Mouse (Mus musculus) kidney, adult 2 months (tissue): ENCODE results near the gene Acp5. TPM values are rescaled to one million over a fixed set of nuclear protein-coding genes. Genes with fewer than 3 reads are reported as not detected.
"Not testable (repeated sequence)": the region's sequence is repeated elsewhere in the genome, so short reads cannot be mapped to it uniquely, and the experiment has no call there.

Source experiments
- DNase-seq: peaks from one replicate; pipeline ENCODE4 v3.0.0; 2021
- H3K27ac ChIP-seq: fragments of 200-500 bp; 2 replicates; pipeline ENCODE4 v1.5.1; 2012; ENCODE audit warnings: low read depth, low read length, control low read depth, inconsistent platforms; ENCODE audit not compliant: insufficient read depth
- H3K27me3 ChIP-seq: fragments of 200-500 bp; replicated peaks from 2 replicates; pipeline ENCODE4 v1.6.1; 2012; ENCODE audit warnings: mild to moderate bottlenecking, moderate library complexity, low read length, inconsistent platforms; ENCODE audit not compliant: control insufficient read depth, insufficient read depth
- H3K36me3 ChIP-seq: fragments of 200-500 bp; 2 replicates; pipeline ENCODE4 v1.6.1; 2012; ENCODE audit warnings: mild to moderate bottlenecking, moderate library complexity, low read length, inconsistent platforms; ENCODE audit not compliant: control insufficient read depth, insufficient read depth
- H3K4me1 ChIP-seq: fragments of 200-500 bp; 2 replicates; pipeline ENCODE4 v1.6.1; 2011; ENCODE audit warnings: low read length; ENCODE audit not compliant: control insufficient read depth, insufficient read depth
- H3K4me3 ChIP-seq: fragments of 200-500 bp; 2 replicates; pipeline ENCODE4 v1.5.1; 2011; ENCODE audit warnings: mild to moderate bottlenecking, low read depth, low read length, control low read depth; ENCODE audit not compliant: insufficient read depth
- CTCF ChIP-seq: fragments of 200-500 bp; conservative IDR thresholded peaks from 2 replicates; pipeline ENCODE4 v1.5.1; 2011; ENCODE audit warnings: low read depth, mild to moderate bottlenecking, control low read depth, low read length, moderate library complexity, mixed read lengths; ENCODE audit not compliant: insufficient read depth, insufficient read length
- POLR2A ChIP-seq: fragments of 200-500 bp; IDR thresholded peaks from one replicate; pipeline ENCODE4 v1.6.1; 2011; ENCODE audit warnings: low read depth, low read length, control low read depth
- WGBS: fragments of 180-500 bp; shearing (Covaris S2); methylation state at CpG from one replicate; pipeline ENCODE4 v1.1.7; 2018; 5-methylcytosine and 5-hydroxymethylcytosine counted together
- polyA plus RNA-seq: library from polyadenylated mRNA; depleted of rRNA; stranded (reverse); fragments of >200 nt; gene quantifications from 2 replicates; pipeline ENCODE4 v1.2.3, GENCODE M21; 2012

Acp5 gene
- polyA plus RNA-seq, 1 experiment = 166 TPM

GRCm38 (mm10) chr9:22150946-22151345 is 15.4 kb upstream of the Acp5 start:
- H3K36me3 ChIP-seq = no peaks in the 10 kb centered on the region
- no peak for DNase-seq

GRCm38 (mm10) chr9:22150249-22150693 is 14.8 kb upstream of the Acp5 start:
- H3K27ac ChIP-seq = peak overlapping the region; percentile 78
- H3K36me3 ChIP-seq, H3K27me3 ChIP-seq, H3K4me3 ChIP-seq, H3K4me1 ChIP-seq: not testable (repeated sequence)
- DNase-seq = peak; percentile 69
- WGBS = 51% methylated on average over 7 of the region's 7 CpGs

More at GRCm38 (mm10) chr9:22150946-22151345, 15.4 kb upstream of the Acp5 start:
- 65% methylated on average over 2 of the region's 2 CpGs for WGBS
- Histone ChIP-seq H3K27ac (peak overlapping the region; percentile 42), H3K4me3 (no peak overlapping the region), H3K27me3 (no peaks in the 10 kb centered on the region), H3K4me1 (peaks cover 7% of the 10 kb centered on the region; the same call in 1 of the 2 replicates)
- TF ChIP-seq POLR2A (no peak), CTCF (no peak)

- peak; percentile 82 for DNase-seq
- 56% methylated on average over 20 of the region's 20 CpGs for WGBS
- H3K4me1 ChIP-seq = peaks cover 7% of the 10 kb centered on the region; the same call in 1 of the 2 replicates
- TF ChIP-seq POLR2A (no peak), CTCF (no peak)
- no peaks in the 10 kb centered on the region for H3K27me3 ChIP-seq
- no peaks in the 10 kb centered on the region for H3K36me3 ChIP-seq
- peak overlapping the region; percentile 78 for H3K27ac ChIP-seq
- no peak overlapping the region for H3K4me3 ChIP-seq
Measured at GRCm38 (mm10) chr9:22149426-22150248, 14.1 kb upstream of the Acp5 start.

- DNase-seq = no peak
- WGBS = 73% methylated on average over 8 of the region's 8 CpGs
- Histone ChIP-seq H3K27me3 (no peaks in the 10 kb centered on the region), H3K4me1 (no peaks in the 10 kb centered on the region), H3K4me3 (no peak overlapping the region), H3K36me3 (no peaks in the 10 kb centered on the region), H3K27ac (no peak overlapping the region)
- no peak for TF ChIP-seq CTCF
- TF ChIP-seq POLR2A = no peak
Measured at GRCm38 (mm10) chr9:22144304-22144965, 8.9 kb upstream of the Acp5 start.

GRCm38 (mm10) chr9:22143108-22144037 is 7.9 kb upstream of the Acp5 start:
- Histone ChIP-seq H3K4me3 (no peak overlapping the region), H3K27ac (no peak overlapping the region), H3K27me3 (no peaks in the 10 kb centered on the region), H3K36me3 (no peaks in the 10 kb centered on the region), H3K4me1 (no peaks in the 10 kb centered on the region)
- TF ChIP-seq POLR2A = no peak
- TF ChIP-seq CTCF = peak; percentile 95
- 47% methylated on average over 17 of the region's 17 CpGs for WGBS
- peak; percentile 87 for DNase-seq

- Histone ChIP-seq H3K4me1 (no peaks in the 10 kb centered on the region), H3K27ac (no peak overlapping the region), H3K36me3 (no peaks in the 10 kb centered on the region), H3K27me3 (no peaks in the 10 kb centered on the region), H3K4me3 (no peak overlapping the region)
- 89% methylated on average over 5 of the region's 5 CpGs for WGBS
- TF ChIP-seq CTCF (no peak), POLR2A (no peak)
- no peak for DNase-seq
Measured at GRCm38 (mm10) chr9:22139746-22140145, 4.2 kb upstream of the Acp5 start.

- Histone ChIP-seq H3K36me3 (no peaks in the 10 kb centered on the region), H3K4me3 (no peak overlapping the region), H3K27me3 (no peaks in the 10 kb centered on the region), H3K4me1 (no peaks in the 10 kb centered on the region), H3K27ac (no peak overlapping the region)
- DNase-seq = no peak
- TF ChIP-seq POLR2A = no peak
- peak; percentile 90 for TF ChIP-seq CTCF
- WGBS = 14% methylated on average over 2 of the region's 2 CpGs
Measured at GRCm38 (mm10) chr9:22138480-22138879, 3.0 kb upstream of the Acp5 start.
